Mouse (Mus musculus): ENCODE data around the gene Myocd.

DNA sequence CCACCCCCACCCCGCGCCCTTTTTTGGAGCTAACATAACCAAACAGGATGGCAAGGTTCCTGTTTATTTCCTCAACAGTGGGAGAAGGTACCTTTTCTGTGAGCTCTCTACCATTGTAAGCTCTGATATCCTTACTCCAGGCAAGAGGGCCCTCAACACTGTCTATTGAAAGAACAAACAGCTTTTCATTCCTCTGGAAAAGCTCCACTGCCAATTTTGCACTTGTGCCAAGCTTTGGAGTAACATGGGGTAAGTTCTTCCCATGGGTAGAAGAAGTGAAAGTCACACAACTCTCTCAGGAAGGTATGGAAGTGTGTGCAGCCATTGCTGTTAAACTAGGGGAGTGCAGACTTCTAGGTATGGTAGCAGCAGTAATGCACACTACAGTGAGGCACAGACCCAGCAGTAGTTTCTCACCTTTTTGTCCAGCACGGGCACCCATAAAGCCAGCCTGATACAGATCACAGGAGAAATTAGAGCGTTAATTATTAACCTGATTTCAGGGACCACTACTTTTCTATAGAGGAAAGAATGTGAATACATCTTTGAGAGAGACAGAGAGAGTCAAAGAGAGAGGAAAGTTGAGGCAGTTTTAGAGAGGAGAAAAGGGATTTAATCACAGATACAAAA is 99.6 kb downstream of the Myocd start:
- TF ChIP-seq CTCF (IDR thresholded peaks at IDR 0.05; ENCODE audit: control insufficient read depth, insufficient read depth, insufficient read length), result no peak
- TF ChIP-seq USF1 (IDR thresholded peaks at IDR 0.05; ENCODE audit: low read depth), result no peak
- no peak for TF ChIP-seq CEBPB (IDR thresholded peaks at IDR 0.05; ENCODE audit: low read depth)
- no peak for TF ChIP-seq MAX (IDR thresholded peaks at IDR 0.05)
